Mouse (Mus musculus) midbrain, postnatal 0 days (tissue): ENCODE measurements around the gene Tprgl. TPM values are rescaled to one million over a fixed set of nuclear protein-coding genes. Genes with fewer than 3 reads are reported as not detected.

ENCODE experiments used
- ATAC-seq: fragments of 200-750 bp; cut with Nextera tagmentation; 2 replicates; pipeline ENCODE4 v1.8.0; 2017; ENCODE audit warnings: moderate number of reproducible peaks, mild to moderate bottlenecking, moderate TSS enrichment, moderate library complexity; ENCODE audit not compliant: low FRiP score
- DNase-seq: peaks from one replicate; pipeline ENCODE4 v3.0.0-alpha.2; 2015; ENCODE audit warnings: low spot score
- H3K27ac ChIP-seq: fragments of 300-500 bp; sonication (generic); 2 replicates; pipeline ENCODE4 v1.5.1; 2014; ENCODE audit warnings: low read depth, mild to moderate bottlenecking, low read length, mixed read lengths
- H3K27me3 ChIP-seq: fragments of 300-500 bp; sonication (generic); 2 replicates; pipeline ENCODE4 v1.6.1; 2014; ENCODE audit warnings: low read length, control low read depth, mixed read lengths; ENCODE audit not compliant: insufficient read depth
- H3K36me3 ChIP-seq: fragments of 300-500 bp; sonication (generic); 2 replicates; pipeline ENCODE4 v1.6.1; 2014; ENCODE audit warnings: low read length, control low read depth, mixed read lengths; ENCODE audit not compliant: insufficient read depth
- H3K4me1 ChIP-seq: fragments of 300-500 bp; sonication (generic); 2 replicates; pipeline ENCODE4 v1.6.1; 2014; ENCODE audit warnings: mild to moderate bottlenecking, control low read depth, antibody characterized with exemption, low read length, mixed read lengths; ENCODE audit not compliant: insufficient read depth
- H3K4me2 ChIP-seq: fragments of 300-500 bp; sonication (generic); 2 replicates; pipeline ENCODE4 v1.6.1; 2014; ENCODE audit warnings: low read depth, mild to moderate bottlenecking, low read length, mixed read lengths; ENCODE audit not compliant: poor library complexity, severe bottlenecking
- H3K4me3 ChIP-seq: fragments of 300-500 bp; sonication (generic); 2 replicates; pipeline ENCODE4 v1.5.1; 2014; ENCODE audit warnings: low read depth, mild to moderate bottlenecking, low read length, moderate library complexity
- H3K9ac ChIP-seq: fragments of 300-500 bp; sonication (generic); replicated peaks from 2 replicates; pipeline ENCODE4 v1.6.1; 2014; ENCODE audit warnings: mild to moderate bottlenecking, low read length, moderate library complexity, mixed read lengths; ENCODE audit not compliant: poor library complexity, severe bottlenecking
- H3K9me3 ChIP-seq: fragments of 300-500 bp; sonication (generic); 2 replicates; pipeline ENCODE4 v1.6.1; 2016; ENCODE audit warnings: low read length, control low read depth
- CTCF ChIP-seq: IDR thresholded peaks from 2 replicates; pipeline ENCODE4 v1.5.1; 2016; ENCODE audit warnings: antibody characterized with exemption, mild to moderate bottlenecking
- WGBS: fragments of 180-500 bp; shearing (Covaris S2); extraction: QIAGEN DNeasy Blood & Tissue Kit; methylation state at CpG from one replicate; pipeline ENCODE4 v1.1.7; 2014; 5-methylcytosine and 5-hydroxymethylcytosine counted together
- polyA plus RNA-seq: library from polyadenylated mRNA; unstranded; fragments of >200 nt; fragmentation: Nextera tagmentation; extraction: Ambion mirVana; gene quantifications from 2 replicates; pipeline ENCODE4 v1.2.1, GENCODE M21; 2015
- total RNA-seq: library from RNA; depleted of rRNA; stranded (reverse); fragments of >200 nt; gene quantifications from 2 replicates; pipeline ENCODE4 v1.2.3, GENCODE M21; 2014

The Tprgl gene
- total and polyA plus RNA-seq, 2 experiments from 2014 or later = 227 to 241 TPM

DNA sequence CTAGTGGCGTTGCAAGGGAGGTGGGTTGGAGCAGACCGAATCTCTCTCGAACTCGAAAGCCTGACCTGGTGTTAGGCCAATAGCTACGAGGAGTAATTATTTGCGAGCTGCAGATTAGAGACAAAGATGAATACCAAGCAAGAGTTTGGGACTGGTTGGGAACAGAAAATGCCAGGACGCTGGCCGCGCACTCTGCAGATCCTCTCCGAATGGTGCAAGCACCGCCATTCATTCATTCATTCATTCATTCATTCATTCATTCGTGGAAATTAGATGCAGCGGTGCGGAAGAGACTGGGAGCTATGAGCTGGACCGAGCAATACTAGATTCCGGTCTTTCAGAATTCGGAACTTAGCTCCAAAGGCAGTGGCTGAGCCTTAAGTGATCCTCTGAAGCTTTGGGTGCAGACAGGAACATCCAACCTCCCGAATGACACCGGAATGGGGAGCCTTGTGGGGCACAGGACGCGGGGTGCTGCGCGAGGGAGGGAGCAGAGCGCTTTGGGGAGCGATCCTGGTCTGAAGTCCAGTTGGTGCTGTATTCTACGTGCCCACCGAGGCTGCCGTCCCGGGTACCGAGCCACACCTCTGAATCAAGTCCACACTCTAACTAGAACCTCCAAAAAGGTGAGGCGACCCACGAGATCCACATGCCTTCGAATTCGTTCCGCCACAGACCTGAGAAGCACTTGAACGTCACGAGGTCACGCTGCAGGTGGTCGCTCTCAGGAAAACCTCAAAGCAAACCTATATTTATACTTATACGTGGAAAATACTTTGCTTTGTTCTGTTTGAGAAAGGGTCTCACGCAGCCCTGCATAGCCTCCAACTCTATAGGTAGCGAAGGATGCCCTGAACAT, 19.2 kb downstream of the Tprgl start:
- TF ChIP-seq CTCF = no peak
- no peaks in the 10 kb centered on the region for H3K9me3 ChIP-seq
- H3K4me1 ChIP-seq = peaks cover 13% of the 10 kb centered on the region; the same call in 1 of the 2 replicates
- H3K4me2 ChIP-seq = peak overlapping the region; percentile 16; the same call in 1 of the 2 replicates
- H3K27ac ChIP-seq = no peak overlapping the region
- peaks cover 47% of the 10 kb centered on the region for H3K27me3 ChIP-seq
- no peak for ATAC-seq
- peak overlapping the region; percentile 80 for H3K4me3 ChIP-seq
- H3K36me3 ChIP-seq = 0 out of 2 replicates have a peak, but pooled peaks cover 2% of the 10 kb centered on the region
- no peak overlapping the region for H3K9ac ChIP-seq
- 1% methylated on average over 42 of the region's 42 CpGs for WGBS
- no peak for DNase-seq

DNA sequence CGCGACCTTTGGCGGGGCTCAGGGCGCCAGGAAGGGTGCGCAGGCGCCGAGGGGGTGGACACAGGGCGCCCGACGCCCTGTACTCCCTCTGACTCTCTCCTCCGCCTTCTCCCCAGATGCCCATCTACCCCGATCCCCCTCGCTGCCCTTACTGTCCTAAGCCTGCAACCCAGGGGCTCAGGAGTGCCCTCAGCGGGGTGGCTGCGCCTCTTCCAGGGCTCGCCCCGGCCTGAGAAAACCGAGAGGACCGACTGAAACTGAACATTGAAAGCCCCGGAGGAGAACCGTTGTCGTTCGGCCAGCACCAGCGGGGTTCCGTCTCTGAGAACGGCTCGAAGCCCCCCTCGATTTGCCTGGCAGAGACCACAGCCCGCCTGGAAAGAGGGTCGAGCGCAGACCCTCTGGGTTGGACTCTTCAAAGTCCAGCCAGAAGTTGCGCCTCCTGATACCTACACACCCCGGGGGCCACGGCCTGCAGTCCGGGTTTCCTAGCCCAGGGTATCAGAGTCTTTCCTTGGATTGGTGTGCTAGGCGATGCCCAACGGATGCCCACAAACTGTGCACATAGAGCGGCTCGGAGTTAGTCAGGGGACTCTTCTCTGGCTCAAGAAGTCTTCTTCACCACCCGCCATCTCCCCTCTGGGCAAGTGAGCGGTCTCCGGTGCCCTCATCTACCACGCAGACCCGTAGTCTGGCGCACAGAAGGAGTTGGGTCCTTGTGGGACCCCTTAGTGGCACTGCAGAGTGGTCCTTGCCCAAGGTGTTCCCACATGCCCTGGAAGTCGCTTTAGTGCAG, 20.1 kb downstream of the Tprgl start:
- no peak overlapping the region for H3K27ac ChIP-seq

DNA sequence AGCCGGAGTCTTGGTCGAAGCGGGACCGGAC, 20.5 kb downstream of the Tprgl start, which contains the start of gene Trp73:
Gene Trp73, minus strand, starts transcription at position 27 of the 31 bp plus-strand sequence.
- Histone ChIP-seq H3K9me3 (no peaks in the 10 kb centered on the region), H3K4me3 (peak within 1 kb of the TSS; percentile 41), H3K4me2 (peak within 1 kb of the TSS; percentile 84), H3K27me3 (peaks cover 50% of the 10 kb centered on the region), H3K27ac (no peak within 1 kb of the TSS), H3K36me3 (no peaks in the 10 kb centered on the region), H3K4me1 (peaks cover 13% of the 10 kb centered on the region; the same call in 1 of the 2 replicates), H3K9ac (peak within 1 kb of the TSS; percentile 33; the same call in 1 of the 2 replicates)
- no peak for DNase-seq
- no peak for TF ChIP-seq CTCF
- 0% methylated on average over 1 of the region's 4 CpGs for WGBS
- ATAC-seq = no peak

More for the DNA sequence above, 20.1 kb downstream of the Tprgl start:
- Histone ChIP-seq H3K4me3 (peak overlapping the region; percentile 41), H3K36me3 (0 out of 2 replicates have a peak, but pooled peaks cover 2% of the 10 kb centered on the region), H3K4me2 (peak overlapping the region; percentile 84), H3K4me1 (peaks cover 13% of the 10 kb centered on the region; the same call in 1 of the 2 replicates), H3K9ac (peak overlapping the region; percentile 33; the same call in 1 of the 2 replicates), H3K9me3 (no peaks in the 10 kb centered on the region), H3K27me3 (peaks cover 47% of the 10 kb centered on the region)
- TF ChIP-seq CTCF = no peak
- ATAC-seq (no peak), DNase-seq (no peak)
- WGBS = 1% methylated on average over 45 of the region's 46 CpGs

DNA sequence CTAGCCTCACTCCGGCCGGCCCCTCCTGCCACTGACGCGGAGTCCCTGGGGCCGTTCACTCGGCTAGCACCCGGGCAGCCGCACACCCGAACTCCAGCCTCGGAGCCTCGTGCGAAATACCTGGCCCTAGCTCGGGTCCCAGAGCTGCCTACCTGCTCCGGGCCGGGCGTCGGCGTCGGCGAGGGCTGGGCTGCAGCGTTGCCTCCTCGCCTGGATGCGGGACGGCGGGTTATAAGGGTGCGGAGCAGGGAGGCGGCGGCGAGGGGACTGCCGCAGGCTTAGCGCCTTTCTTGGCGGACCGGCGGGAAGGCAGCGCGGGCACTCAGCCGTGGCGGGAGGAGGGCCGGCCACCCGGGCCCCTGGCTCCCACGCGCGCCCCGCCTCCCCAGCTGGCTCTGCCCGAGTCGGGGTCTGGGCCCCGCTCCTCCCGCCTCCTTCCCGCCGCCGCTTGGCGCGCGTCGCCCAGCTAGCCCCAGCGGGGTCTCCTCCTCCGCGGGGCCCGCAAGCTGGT, 20.7 kb downstream of the Tprgl start:
- DNase-seq (no peak), ATAC-seq (no peak)
- no peaks in the 10 kb centered on the region for H3K36me3 ChIP-seq
- peaks cover 52% of the 10 kb centered on the region for H3K27me3 ChIP-seq
- peak overlapping the region; percentile 33; the same call in 1 of the 2 replicates for H3K9ac ChIP-seq
- peaks cover 13% of the 10 kb centered on the region; the same call in 1 of the 2 replicates for H3K4me1 ChIP-seq
- H3K9me3 ChIP-seq = no peaks in the 10 kb centered on the region
- peak overlapping the region; percentile 84 for H3K4me2 ChIP-seq
- no peak overlapping the region for H3K27ac ChIP-seq
- H3K4me3 ChIP-seq = peak overlapping the region; percentile 41
- no peak for TF ChIP-seq CTCF
- WGBS = under 1% methylated on average over 26 of the region's 59 CpGs

DNA sequence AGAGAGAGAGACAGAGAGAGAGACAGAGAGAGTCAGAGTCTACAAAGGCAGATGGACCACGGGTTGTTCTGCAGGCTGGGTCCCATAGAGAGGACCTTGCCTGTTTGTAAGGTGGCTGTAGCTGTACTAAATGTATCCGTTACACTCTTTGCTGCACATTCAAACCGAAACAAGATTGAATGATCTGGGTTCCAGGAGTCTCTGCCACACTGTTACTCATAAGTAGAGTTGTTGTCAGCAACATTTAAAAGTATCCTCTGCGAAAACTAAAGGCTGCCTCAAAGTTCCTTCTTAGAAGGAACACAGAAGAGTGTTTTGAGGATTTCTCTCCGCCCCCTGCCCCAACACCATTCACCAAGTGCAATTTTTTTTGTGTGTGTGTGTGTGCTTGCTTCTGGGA, 23.3 kb downstream of the Tprgl start:
- WGBS = 64% methylated on average over 5 of the region's 5 CpGs
- H3K27me3 ChIP-seq = peaks cover 54% of the 10 kb centered on the region
- H3K4me3 ChIP-seq = no peak overlapping the region
- H3K27ac ChIP-seq = no peak overlapping the region
- no peak overlapping the region for H3K9ac ChIP-seq
- no peak overlapping the region for H3K4me2 ChIP-seq
- peaks cover 7% of the 10 kb centered on the region; the same call in 1 of the 2 replicates for H3K4me1 ChIP-seq
- ATAC-seq (no peak), DNase-seq (no peak)
- TF ChIP-seq CTCF = no peak
- no peaks in the 10 kb centered on the region for H3K9me3 ChIP-seq
- H3K36me3 ChIP-seq = no peaks in the 10 kb centered on the region
